Mouse (Mus musculus) lung, postnatal 0 days (tissue): ENCODE results near the gene Cenpn.

Source experiments
- CTCF ChIP-seq: IDR thresholded peaks from 2 replicates; pipeline ENCODE4 v1.5.1; 2016; ENCODE audit warnings: antibody characterized with exemption, mild to moderate bottlenecking
- EP300 ChIP-seq: IDR thresholded peaks from 2 replicates; pipeline ENCODE4 v1.6.1; 2016; ENCODE audit warnings: antibody characterized with exemption, mild to moderate bottlenecking, control low read depth

DNA sequence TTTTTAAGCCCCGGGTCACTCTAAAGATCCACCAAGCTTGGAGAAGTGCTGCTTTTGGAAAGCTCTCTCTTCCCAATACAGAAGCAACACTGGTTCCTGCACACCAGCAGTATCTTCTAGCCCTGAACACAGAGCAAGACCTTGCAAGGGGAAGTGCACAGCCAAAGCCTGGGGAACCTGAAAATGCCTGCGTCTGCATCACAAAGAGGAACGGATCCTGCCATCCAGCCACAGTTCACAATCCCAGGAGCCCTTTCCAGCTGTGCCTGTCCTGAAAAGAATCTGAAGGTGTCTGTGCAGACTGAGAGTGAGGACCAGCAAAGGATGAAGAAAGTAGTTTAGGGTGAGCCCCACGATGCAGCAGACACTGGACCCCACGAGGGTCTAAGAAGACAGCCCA, 53.5 kb downstream of the Cenpn start:
- no peak for TF ChIP-seq CTCF
- no peak for TF ChIP-seq EP300
